Mouse (Mus musculus) liver, adult 2 months (tissue): ENCODE measurements at regions not wholly inside any gene's neighbourhood (a gene's known extent, or its start where the extent isn't known, plus 50 kb on each side); places are given as distances from the start of the nearest gene placed in this dataset.
"Not testable (repeated sequence)": the region's sequence is repeated elsewhere in the genome, so short reads cannot be mapped to it uniquely, and the experiment has no call there.

Experiments
- CTCF ChIP-seq: fragments of 200-500 bp; IDR thresholded peaks from 2 replicates; pipeline ENCODE4 v1.5.1; 2011; ENCODE audit warnings: low read depth, low read length, control low read depth
- POLR2A ChIP-seq: fragments of 200-500 bp; IDR thresholded peaks from 2 replicates; pipeline ENCODE4 v1.6.1; 2011; ENCODE audit warnings: low read length, control low read depth; ENCODE audit not compliant: insufficient read depth; ENCODE audit errors: extremely low read depth

GRCm38 (mm10) chr16:31575646-31576045 is 87.6 kb upstream of the Dlg1 start:
- not testable (repeated sequence) for TF ChIP-seq POLR2A, CTCF
